Mouse (Mus musculus) heart, adult 2 months (tissue): ENCODE measurements around the gene Plscr2. TPM values are rescaled to one million over a fixed set of nuclear protein-coding genes. Genes with fewer than 3 reads are reported as not detected.

Source experiments
- DNase-seq, 2 experiments: peaks; one replicate each; pipeline ENCODE4 v3.0.0; 2021
- H3K27ac ChIP-seq: fragments of 200-600 bp; 2 replicates; pipeline ENCODE4 v1.8.1; 2022
- H3K27me3 ChIP-seq: fragments of 200-500 bp; 2 replicates; pipeline ENCODE4 v1.6.1; 2012; ENCODE audit warnings: mild to moderate bottlenecking, low read length, inconsistent platforms, mixed read lengths; ENCODE audit not compliant: control insufficient read depth, insufficient read depth
- H3K36me3 ChIP-seq: fragments of 200-500 bp; 2 replicates; pipeline ENCODE4 v1.6.1; 2012; ENCODE audit warnings: low read length, inconsistent platforms; ENCODE audit not compliant: control insufficient read depth, insufficient read depth
- H3K4me1 ChIP-seq: fragments of 200-500 bp; 2 replicates; pipeline ENCODE4 v1.6.1; 2011; ENCODE audit warnings: low read length; ENCODE audit not compliant: control insufficient read depth, insufficient read depth
- H3K4me3 ChIP-seq: fragments of 200-600 bp; 2 replicates; pipeline ENCODE4 v1.8.1; 2022
- H3K79me2 ChIP-seq: fragments of 200-500 bp; replicated peaks from 2 replicates; pipeline ENCODE4 v1.6.1; 2012; ENCODE audit warnings: mild to moderate bottlenecking, inconsistent platforms, low read length, moderate library complexity, mixed read lengths; ENCODE audit not compliant: control insufficient read depth, insufficient read depth
- H3K9ac ChIP-seq: fragments of 200-500 bp; 2 replicates; pipeline ENCODE4 v1.6.1; 2012; ENCODE audit warnings: low read depth, mild to moderate bottlenecking, control low read depth, inconsistent platforms, low read length, mixed read lengths
- CTCF ChIP-seq: fragments of 200-600 bp; IDR thresholded peaks from 2 replicates; pipeline ENCODE4 v1.8.1; 2022; ENCODE audit warnings: antibody characterized with exemption, mild to moderate bottlenecking, moderate library complexity
- EP300 ChIP-seq: fragments of 200-500 bp; IDR thresholded peaks from 2 replicates; pipeline ENCODE4 v1.6.1; 2011; ENCODE audit warnings: low read depth, low read length, control low read depth; ENCODE audit not compliant: insufficient read depth
- POLR2A ChIP-seq: fragments of 200-500 bp; IDR thresholded peaks from 2 replicates; pipeline ENCODE4 v1.6.1; 2011; ENCODE audit warnings: mild to moderate bottlenecking, low read depth, low read length, control low read depth; ENCODE audit not compliant: insufficient read depth
- WGBS: fragments of 180-500 bp; shearing (Covaris S2); methylation state at CpG from one replicate; pipeline ENCODE4 v1.1.7; 2018; 5-methylcytosine and 5-hydroxymethylcytosine counted together
- intact Hi-C: fragments of 180-260 bp; cut with DNase I; formaldehyde crosslinking; loops from one replicate; pipeline ENCODE4 v1.15.1; 2025
- polyA plus RNA-seq: library from polyadenylated mRNA; depleted of rRNA; stranded (reverse); fragments of >200 nt; gene quantifications from 2 replicates; pipeline ENCODE4 v1.2.3, GENCODE M21; 2012
- total RNA-seq, 2 experiments: library from RNA; stranded (reverse); gene quantifications; 2 replicates each; pipeline ENCODE4 v1.2.3; 2021

Gene Plscr2
- total and polyA plus RNA-seq, 3 experiments: 12.1 to 27.1 (median 25.1) TPM

- 21% methylated on average over 1 of the region's 1 CpGs for WGBS
- intact Hi-C loops: no loop called here
- Histone ChIP-seq H3K79me2 (no peaks in the 10 kb centered on the region), H3K4me3 (no peak overlapping the region), H3K9ac (no peak overlapping the region), H3K27ac (no peak overlapping the region), H3K27me3 (no peaks in the 10 kb centered on the region), H3K4me1 (peaks cover 6% of the 10 kb centered on the region), H3K36me3 (peaks cover 39% of the 10 kb centered on the region)
- TF ChIP-seq EP300 (no peak), CTCF (no peak), POLR2A (no peak)
- DNase-seq: no peak
Observed at GRCm38 (mm10) chr9:92280048-92280447, 4.6 kb downstream of the Plscr2 start.

GRCm38 (mm10) chr9:92282563-92283171 is 7.3 kb downstream of the Plscr2 start:
- peaks cover 44% of the 10 kb centered on the region for H3K36me3 ChIP-seq

GRCm38 (mm10) chr9:92289675-92290074 is 14.3 kb downstream of the Plscr2 start:
- DNase-seq: no peak
- Histone ChIP-seq H3K4me3 (no peak overlapping the region), H3K36me3 (peaks cover 32% of the 10 kb centered on the region), H3K79me2 (no peaks in the 10 kb centered on the region), H3K27ac (no peak overlapping the region), H3K4me1 (no peaks in the 10 kb centered on the region; the same call in none of the 2 replicates), H3K9ac (no peak overlapping the region), H3K27me3 (no peaks in the 10 kb centered on the region)
- WGBS: 34% methylated on average over 3 of the region's 3 CpGs
- no peak for TF ChIP-seq CTCF
- intact Hi-C loops: no loop called here

More at GRCm38 (mm10) chr9:92282563-92283171, 7.3 kb downstream of the Plscr2 start:
- H3K4me1 ChIP-seq: peaks cover 4% of the 10 kb centered on the region
- H3K27me3 ChIP-seq: no peaks in the 10 kb centered on the region
- no peaks in the 10 kb centered on the region for H3K79me2 ChIP-seq
- no peak for DNase-seq
- intact Hi-C loops: no loop called here
- H3K4me3 ChIP-seq: no peak overlapping the region
- no peak overlapping the region for H3K27ac ChIP-seq
- WGBS: 52% methylated on average over 7 of the region's 7 CpGs
- H3K9ac ChIP-seq: no peak overlapping the region
- TF ChIP-seq POLR2A (no peak), EP300 (no peak), CTCF (no peak)

GRCm38 (mm10) chr9:92292169-92292568 is 16.8 kb downstream of the Plscr2 start:
- WGBS: 74% methylated on average over 2 of the region's 2 CpGs
- intact Hi-C loops: no loop called here
- H3K4me1 ChIP-seq: no peaks in the 10 kb centered on the region; the same call in none of the 2 replicates

GRCm38 (mm10) chr9:92292922-92293321 is 17.5 kb downstream of the Plscr2 start:
- DNase-seq: no peak
- Histone ChIP-seq H3K36me3 (peaks cover 30% of the 10 kb centered on the region), H3K27ac (no peak overlapping the region), H3K4me3 (no peak overlapping the region), H3K79me2 (no peaks in the 10 kb centered on the region), H3K4me1 (no peaks in the 10 kb centered on the region; the same call in none of the 2 replicates), H3K27me3 (no peaks in the 10 kb centered on the region), H3K9ac (no peak overlapping the region)
- no peak for TF ChIP-seq CTCF
- no peak for TF ChIP-seq EP300
- TF ChIP-seq POLR2A: no peak
- 37% methylated on average over 3 of the region's 3 CpGs for WGBS
- intact Hi-C loops: no loop called here

More at GRCm38 (mm10) chr9:92292169-92292568, 16.8 kb downstream of the Plscr2 start:
- H3K36me3 ChIP-seq: peaks cover 29% of the 10 kb centered on the region
- no peak overlapping the region for H3K27ac ChIP-seq
- no peak overlapping the region for H3K9ac ChIP-seq
- TF ChIP-seq POLR2A (no peak), CTCF (no peak), EP300 (no peak)
- H3K79me2 ChIP-seq: no peaks in the 10 kb centered on the region
- H3K27me3 ChIP-seq: no peaks in the 10 kb centered on the region
- H3K4me3 ChIP-seq: no peak overlapping the region
- no peak for DNase-seq

GRCm38 (mm10) chr9:92293560-92294548 is 18.5 kb downstream of the Plscr2 start:
- WGBS: 60% methylated on average over 2 of the region's 2 CpGs
- Histone ChIP-seq H3K9ac (no peak overlapping the region), H3K27ac (no peak overlapping the region), H3K4me1 (no peaks in the 10 kb centered on the region; the same call in none of the 2 replicates), H3K4me3 (no peak overlapping the region), H3K36me3 (peaks cover 33% of the 10 kb centered on the region), H3K27me3 (no peaks in the 10 kb centered on the region), H3K79me2 (no peaks in the 10 kb centered on the region)
- TF ChIP-seq EP300 (no peak), CTCF (no peak), POLR2A (no peak)
- no peak for DNase-seq
- intact Hi-C loops: no loop called here
